Mouse (Mus musculus) embryonic facial prominence, embryonic 10.5 days (tissue): ENCODE results near the gene Krba1. TPM values are rescaled to one million over a fixed set of nuclear protein-coding genes. Genes with fewer than 3 reads are reported as not detected.

Experiments used
- DNase-seq: peaks from one replicate; pipeline ENCODE4 v3.0.0-alpha.2; 2017; ENCODE audit warnings: low spot score
- H3K27ac ChIP-seq: fragments of 300-500 bp; sonication (generic); replicated peaks from 2 replicates; pipeline ENCODE4 v1.5.1; 2016; ENCODE audit warnings: mild to moderate bottlenecking
- H3K27me3 ChIP-seq: fragments of 300-500 bp; sonication (generic); replicated peaks from 2 replicates; pipeline ENCODE4 v1.6.1; 2016; ENCODE audit warnings: low read depth, mild to moderate bottlenecking; ENCODE audit not compliant: poor library complexity, severe bottlenecking
- H3K36me3 ChIP-seq: fragments of 300-500 bp; sonication (generic); replicated peaks from 2 replicates; pipeline ENCODE4 v1.6.1; 2016; ENCODE audit warnings: mild to moderate bottlenecking, moderate library complexity
- H3K4me1 ChIP-seq: fragments of 300-500 bp; sonication (generic); 2 replicates; pipeline ENCODE4 v1.6.1; 2016
- H3K4me3 ChIP-seq: fragments of 300-500 bp; sonication (generic); 2 replicates; pipeline ENCODE4 v1.5.1; 2016; ENCODE audit warnings: mild to moderate bottlenecking, moderate library complexity
- H3K9me3 ChIP-seq: fragments of 300-500 bp; sonication (generic); 2 replicates; pipeline ENCODE4 v1.6.1; 2016; ENCODE audit warnings: mild to moderate bottlenecking
- WGBS: fragments of 180-500 bp; shearing (Covaris S2); methylation state at CpG from one replicate; pipeline ENCODE4 v1.1.7; 2016; 5-methylcytosine and 5-hydroxymethylcytosine counted together
- polyA plus RNA-seq: library from polyadenylated mRNA; unstranded; fragments of >200 nt; fragmentation: Nextera tagmentation; extraction: Ambion mirVana; gene quantifications from 2 replicates; pipeline ENCODE4 v1.2.1, GENCODE M21; 2016

Krba1 gene
- polyA plus RNA-seq, 1 experiment from 2014 or later = 25.4 TPM

DNA sequence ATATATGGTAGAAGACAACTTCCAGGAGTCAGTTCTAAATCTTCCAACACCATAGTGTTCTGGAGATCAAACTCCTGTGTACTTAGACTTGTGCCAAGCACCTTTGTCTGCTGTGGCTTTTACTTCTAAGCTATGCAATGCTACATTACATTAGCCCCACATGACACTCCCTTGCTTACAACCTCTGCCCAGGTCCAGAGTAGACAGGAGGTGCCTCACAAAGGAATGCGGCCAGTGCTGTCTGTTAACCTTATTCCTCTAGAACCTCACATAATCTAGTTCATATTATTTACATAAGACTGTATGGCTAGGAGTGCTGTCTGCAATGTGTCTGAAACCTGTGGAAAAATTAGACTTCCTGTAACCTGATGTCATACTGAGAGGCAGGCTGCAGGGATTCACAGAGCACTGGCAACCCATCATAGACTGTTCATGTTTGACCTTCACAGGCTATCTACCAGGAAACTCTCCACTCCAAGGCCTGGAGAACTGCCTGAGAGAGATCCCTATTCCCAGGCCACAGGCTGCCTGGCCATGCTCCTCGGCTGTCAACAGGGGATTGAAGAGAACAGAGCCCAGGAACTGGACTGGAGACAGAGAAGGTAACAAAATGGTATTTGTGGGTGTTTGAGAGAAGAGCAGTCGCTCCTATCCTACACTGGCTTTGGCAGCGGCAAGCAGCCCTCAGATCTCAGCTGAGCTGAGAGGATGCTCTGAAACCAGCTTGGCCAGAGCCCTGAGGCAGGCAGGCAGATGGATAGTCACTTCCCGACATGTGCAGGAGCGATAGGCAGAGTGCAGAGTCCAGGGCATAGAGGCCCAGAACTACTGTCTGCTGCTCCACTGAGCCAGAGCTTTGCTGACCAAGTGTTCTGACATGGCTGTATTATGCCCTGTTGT, 16.1 kb downstream of the Krba1 start:
- no peak overlapping the region for H3K27ac ChIP-seq
- H3K4me1 ChIP-seq = no peaks in the 10 kb centered on the region
- WGBS = 94% methylated on average over 6 of the region's 6 CpGs
- no peaks in the 10 kb centered on the region for H3K9me3 ChIP-seq
- DNase-seq = peak; percentile 3
- peaks cover 100% of the 10 kb centered on the region for H3K36me3 ChIP-seq
- H3K4me3 ChIP-seq = no peak overlapping the region
- no peaks in the 10 kb centered on the region for H3K27me3 ChIP-seq

DNA sequence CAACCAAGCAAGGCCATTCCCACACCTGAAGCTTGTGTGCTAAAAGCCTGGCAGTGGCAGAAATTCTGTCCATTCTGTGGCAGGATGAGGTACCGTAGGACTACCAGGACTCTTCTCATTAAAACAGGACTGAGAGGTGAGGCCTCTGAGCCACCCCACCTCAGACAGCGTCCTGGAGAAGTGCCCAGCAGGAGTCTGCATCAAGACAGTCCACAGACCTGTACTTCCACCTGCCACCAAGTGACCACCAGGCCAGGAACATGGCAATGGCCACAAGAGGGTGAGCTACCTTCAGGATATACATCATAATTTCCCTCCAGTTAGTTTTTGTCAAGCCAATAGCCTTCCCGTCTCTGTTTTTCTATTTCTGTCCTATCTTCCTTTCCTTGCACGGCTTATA, 16.8 kb downstream of the Krba1 start:
- Histone ChIP-seq H3K27me3 (no peaks in the 10 kb centered on the region), H3K4me1 (no peaks in the 10 kb centered on the region), H3K4me3 (no peak overlapping the region), H3K36me3 (peaks cover 100% of the 10 kb centered on the region), H3K27ac (no peak overlapping the region), H3K9me3 (no peaks in the 10 kb centered on the region)
- DNase-seq = peak; percentile 6
- 91% methylated on average over 4 of the region's 4 CpGs for WGBS

DNA sequence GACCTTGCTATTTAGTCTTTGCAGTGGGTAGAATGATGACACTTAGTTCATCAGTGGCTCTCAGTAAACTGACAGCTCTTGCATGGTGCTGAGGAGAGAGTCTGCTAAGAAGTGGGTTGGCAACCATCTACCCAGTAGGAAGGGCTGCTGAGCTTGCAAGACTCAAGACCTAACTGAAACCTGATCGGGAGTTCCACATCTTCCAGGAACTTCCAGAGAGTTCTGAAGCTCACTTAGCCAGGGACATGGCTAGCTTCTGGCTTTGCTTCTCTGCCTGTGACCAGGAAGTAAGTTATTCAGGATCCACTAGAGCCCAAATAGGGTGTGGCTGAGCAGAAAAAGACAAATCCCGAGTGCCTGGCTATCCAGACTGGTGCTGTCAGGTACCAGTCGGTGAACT, 17.3 kb downstream of the Krba1 start:
- peaks cover 100% of the 10 kb centered on the region for H3K36me3 ChIP-seq
- 92% methylated on average over 3 of the region's 3 CpGs for WGBS
- H3K27me3 ChIP-seq = no peaks in the 10 kb centered on the region
- no peaks in the 10 kb centered on the region for H3K4me1 ChIP-seq
- H3K9me3 ChIP-seq = no peaks in the 10 kb centered on the region
- H3K4me3 ChIP-seq = no peak overlapping the region
- no peak overlapping the region for H3K27ac ChIP-seq
- DNase-seq = no peak

DNA sequence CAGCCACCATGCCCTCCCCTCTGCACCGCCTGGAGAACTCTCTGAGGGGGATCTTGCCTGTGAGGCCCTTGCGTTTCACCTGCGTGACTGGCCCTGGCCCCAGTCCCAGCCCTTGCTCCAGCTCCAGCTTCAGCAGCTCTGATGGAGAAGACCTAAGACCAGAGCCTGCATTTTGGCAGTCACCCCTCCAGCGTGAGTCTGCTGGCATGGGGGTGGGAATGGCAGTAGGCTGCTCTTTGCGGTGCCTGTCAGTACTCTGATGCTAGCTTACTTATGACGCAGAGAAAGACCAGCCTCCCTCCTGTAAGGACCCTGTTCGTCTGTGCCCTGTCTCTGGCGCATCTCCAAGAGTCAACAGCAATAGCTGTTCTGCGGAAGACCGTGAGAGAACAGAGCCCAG, 17.7 kb downstream of the Krba1 start:
- 91% methylated on average over 10 of the region's 10 CpGs for WGBS
- H3K27me3 ChIP-seq = no peaks in the 10 kb centered on the region
- H3K9me3 ChIP-seq = no peaks in the 10 kb centered on the region
- peaks cover 100% of the 10 kb centered on the region for H3K36me3 ChIP-seq
- H3K4me1 ChIP-seq = no peaks in the 10 kb centered on the region
- H3K4me3 ChIP-seq = no peak overlapping the region
- no peak for DNase-seq
- H3K27ac ChIP-seq = no peak overlapping the region

DNA sequence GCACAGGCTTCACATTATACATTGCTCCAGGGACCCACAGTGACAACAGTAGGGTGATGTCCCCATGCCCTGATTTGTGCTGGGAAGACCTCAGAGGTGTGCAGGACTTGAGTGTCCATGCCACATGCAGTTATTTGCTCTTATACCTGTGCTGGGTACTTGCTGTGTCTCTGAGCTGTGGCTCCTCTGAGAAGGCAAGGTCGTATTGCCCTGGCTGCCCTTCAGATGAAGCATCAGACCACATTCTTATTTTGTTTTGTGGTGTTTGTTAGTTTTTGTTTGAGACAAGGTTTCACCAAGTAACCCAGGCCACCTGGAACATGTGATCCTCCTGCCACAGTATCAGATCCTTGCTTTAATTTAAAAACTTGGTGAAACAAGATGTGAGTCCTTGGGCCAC, 19.5 kb downstream of the Krba1 start:
- Histone ChIP-seq H3K27me3 (no peaks in the 10 kb centered on the region), H3K9me3 (no peaks in the 10 kb centered on the region), H3K4me1 (no peaks in the 10 kb centered on the region), H3K4me3 (no peak overlapping the region), H3K36me3 (peaks cover 91% of the 10 kb centered on the region), H3K27ac (no peak overlapping the region)
- 78% methylated on average over 1 of the region's 1 CpGs for WGBS
- DNase-seq = no peak

DNA sequence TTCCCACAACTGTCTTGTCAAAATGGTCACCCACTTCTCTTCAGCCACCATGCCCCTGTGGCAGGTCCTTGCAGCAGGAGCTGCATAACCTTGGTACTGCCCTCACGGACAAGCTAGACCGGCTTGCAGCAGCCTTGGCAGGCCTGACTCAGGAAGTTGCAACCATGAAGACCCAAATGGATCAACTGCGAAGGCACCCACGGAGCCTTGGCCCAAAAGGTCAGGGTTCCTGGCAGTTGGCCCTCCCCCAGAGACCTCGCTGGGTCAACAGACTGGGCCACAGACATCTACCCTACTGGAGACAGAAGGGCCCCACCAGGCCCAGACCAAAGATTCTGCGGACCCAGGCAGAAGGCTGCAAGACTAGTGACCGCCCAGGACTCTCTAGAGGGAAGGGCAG, 20.2 kb downstream of the Krba1 start:
- H3K36me3 ChIP-seq = peaks cover 83% of the 10 kb centered on the region
- no peak for DNase-seq
- WGBS = 95% methylated on average over 7 of the region's 7 CpGs
- H3K27me3 ChIP-seq = no peaks in the 10 kb centered on the region
- H3K27ac ChIP-seq = no peak overlapping the region
- peaks cover 4% of the 10 kb centered on the region for H3K4me1 ChIP-seq
- H3K9me3 ChIP-seq = no peaks in the 10 kb centered on the region
- no peak overlapping the region for H3K4me3 ChIP-seq

DNA sequence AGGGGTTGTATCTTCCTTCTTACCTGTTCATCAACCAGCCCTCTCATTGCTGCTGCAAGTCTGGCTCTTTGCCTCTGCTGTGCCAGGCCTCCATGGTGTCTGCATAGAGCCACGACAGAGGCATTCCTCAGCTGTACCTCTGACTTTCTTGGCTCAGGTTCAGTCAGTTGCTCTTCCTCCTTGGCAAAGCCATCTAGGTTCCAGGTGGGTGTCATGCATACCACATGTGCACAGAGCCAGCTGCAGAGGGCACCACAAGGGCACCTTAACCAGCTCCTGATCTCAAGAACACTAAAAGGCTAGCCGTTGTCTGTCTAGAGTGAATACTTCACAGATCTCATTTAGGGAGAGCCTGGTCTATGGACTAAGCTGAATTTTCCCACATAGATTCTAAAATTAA, 21.1 kb downstream of the Krba1 start:
- no peak overlapping the region for H3K27ac ChIP-seq
- no peak for DNase-seq
- H3K4me3 ChIP-seq = no peak overlapping the region
- WGBS = 86% methylated on average over 2 of the region's 2 CpGs
- H3K9me3 ChIP-seq = no peaks in the 10 kb centered on the region
- no peaks in the 10 kb centered on the region for H3K27me3 ChIP-seq
- peaks cover 75% of the 10 kb centered on the region for H3K36me3 ChIP-seq
- H3K4me1 ChIP-seq = peaks cover 11% of the 10 kb centered on the region

DNA sequence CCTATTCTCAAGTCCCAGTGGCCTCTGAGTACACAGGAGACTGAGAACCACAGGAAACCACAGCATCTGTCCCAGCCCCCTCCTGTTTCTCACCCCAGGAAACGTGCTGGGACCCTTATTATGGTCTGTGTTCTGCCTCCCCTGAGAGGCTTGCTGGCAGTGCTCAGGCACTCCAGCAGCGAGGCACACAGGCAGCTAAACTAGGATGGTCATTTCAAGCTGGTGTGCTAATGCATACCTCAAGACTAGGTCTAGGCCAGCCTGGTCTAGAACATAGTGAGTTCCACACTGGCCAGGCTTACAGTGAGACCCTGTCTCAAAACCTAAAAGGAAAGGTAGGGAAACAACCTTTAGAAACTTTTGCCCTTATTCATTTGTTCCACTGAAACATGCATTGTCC, 25.3 kb downstream of the Krba1 start:
- no peaks in the 10 kb centered on the region for H3K9me3 ChIP-seq
- peak overlapping the region; percentile 19; the same call in 1 of the 2 replicates for H3K27ac ChIP-seq
- no peaks in the 10 kb centered on the region for H3K27me3 ChIP-seq
- H3K4me1 ChIP-seq = peaks cover 20% of the 10 kb centered on the region
- H3K4me3 ChIP-seq = no peak overlapping the region
- WGBS = 21% methylated on average over 2 of the region's 2 CpGs
- peaks cover 33% of the 10 kb centered on the region for H3K36me3 ChIP-seq
- no peak for DNase-seq

DNA sequence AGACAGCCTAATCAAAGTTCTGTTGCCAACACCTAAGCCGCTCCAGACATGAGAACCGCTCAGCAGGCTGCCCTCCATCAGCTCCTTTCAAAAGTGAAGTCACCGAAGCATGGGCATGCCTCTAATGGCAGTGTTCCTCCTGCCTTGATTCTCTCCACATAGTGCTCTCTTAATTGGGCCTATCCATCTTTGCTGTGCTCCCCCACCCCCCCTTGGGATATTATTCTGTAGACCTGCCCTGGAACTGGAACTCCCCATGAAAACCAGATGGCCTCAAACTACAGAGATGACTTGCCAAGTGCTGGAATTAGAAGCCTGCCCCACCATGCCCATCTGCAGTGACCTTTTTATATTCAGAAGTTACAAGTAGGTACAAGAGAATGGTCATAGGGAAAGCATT, 27.9 kb downstream of the Krba1 start:
- H3K36me3 ChIP-seq = peaks cover 6% of the 10 kb centered on the region; the same call in 1 of the 2 replicates
- peaks cover 20% of the 10 kb centered on the region for H3K4me1 ChIP-seq
- no peak overlapping the region for H3K4me3 ChIP-seq
- WGBS = 84% methylated on average over 3 of the region's 3 CpGs
- no peaks in the 10 kb centered on the region for H3K9me3 ChIP-seq
- no peak overlapping the region for H3K27ac ChIP-seq
- no peak for DNase-seq
- no peaks in the 10 kb centered on the region for H3K27me3 ChIP-seq

DNA sequence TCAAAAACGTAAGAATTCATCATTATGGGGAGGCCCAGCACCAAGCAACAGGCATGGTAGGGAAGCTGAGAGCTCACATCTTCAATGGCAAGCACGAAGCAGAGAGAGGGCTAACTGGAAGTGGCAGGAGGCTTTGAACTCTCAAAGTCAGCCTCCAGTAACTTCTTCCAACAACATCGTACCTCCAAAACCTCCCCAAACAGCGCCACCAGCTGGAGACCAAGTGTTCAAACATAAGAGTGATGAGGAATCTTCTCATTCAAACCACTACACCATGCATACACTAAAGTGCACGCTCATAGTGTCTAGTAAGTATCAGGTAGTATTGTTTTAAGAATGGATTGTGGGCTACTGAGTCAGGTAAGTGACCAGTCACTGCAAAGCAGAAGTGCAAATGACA, 28.7 kb downstream of the Krba1 start:
- Histone ChIP-seq H3K9me3 (no peaks in the 10 kb centered on the region), H3K27me3 (no peaks in the 10 kb centered on the region), H3K36me3 (no peaks in the 10 kb centered on the region), H3K4me1 (peaks cover 20% of the 10 kb centered on the region), H3K27ac (no peak overlapping the region), H3K4me3 (no peak overlapping the region)
- no peak for DNase-seq
- 66% methylated on average over 5 of the region's 5 CpGs for WGBS

DNA sequence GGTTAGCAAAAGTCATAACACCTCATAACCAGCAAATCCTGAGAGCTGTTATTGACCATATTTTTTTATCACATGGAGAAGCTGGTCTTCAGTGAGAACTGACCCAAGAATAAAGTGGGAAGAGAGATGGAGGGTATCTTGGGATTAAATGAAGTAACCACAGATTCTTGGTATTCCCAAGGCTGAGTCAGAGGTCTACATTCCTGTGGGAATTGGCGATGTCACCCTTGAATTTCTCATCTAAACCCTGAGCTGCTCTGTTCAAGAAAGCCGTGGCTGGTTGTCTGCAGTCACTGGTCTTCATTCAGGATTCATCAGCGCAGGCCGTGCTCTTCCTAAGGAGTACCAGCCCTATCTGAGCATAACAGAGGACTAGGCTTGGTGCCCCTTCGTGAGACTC, 31.6 kb downstream of the Krba1 start:
- Histone ChIP-seq H3K27me3 (no peaks in the 10 kb centered on the region), H3K27ac (no peak overlapping the region), H3K9me3 (no peaks in the 10 kb centered on the region), H3K36me3 (no peaks in the 10 kb centered on the region), H3K4me3 (no peak overlapping the region), H3K4me1 (peaks cover 9% of the 10 kb centered on the region)
- WGBS = 79% methylated on average over 5 of the region's 5 CpGs
- DNase-seq = no peak

DNA sequence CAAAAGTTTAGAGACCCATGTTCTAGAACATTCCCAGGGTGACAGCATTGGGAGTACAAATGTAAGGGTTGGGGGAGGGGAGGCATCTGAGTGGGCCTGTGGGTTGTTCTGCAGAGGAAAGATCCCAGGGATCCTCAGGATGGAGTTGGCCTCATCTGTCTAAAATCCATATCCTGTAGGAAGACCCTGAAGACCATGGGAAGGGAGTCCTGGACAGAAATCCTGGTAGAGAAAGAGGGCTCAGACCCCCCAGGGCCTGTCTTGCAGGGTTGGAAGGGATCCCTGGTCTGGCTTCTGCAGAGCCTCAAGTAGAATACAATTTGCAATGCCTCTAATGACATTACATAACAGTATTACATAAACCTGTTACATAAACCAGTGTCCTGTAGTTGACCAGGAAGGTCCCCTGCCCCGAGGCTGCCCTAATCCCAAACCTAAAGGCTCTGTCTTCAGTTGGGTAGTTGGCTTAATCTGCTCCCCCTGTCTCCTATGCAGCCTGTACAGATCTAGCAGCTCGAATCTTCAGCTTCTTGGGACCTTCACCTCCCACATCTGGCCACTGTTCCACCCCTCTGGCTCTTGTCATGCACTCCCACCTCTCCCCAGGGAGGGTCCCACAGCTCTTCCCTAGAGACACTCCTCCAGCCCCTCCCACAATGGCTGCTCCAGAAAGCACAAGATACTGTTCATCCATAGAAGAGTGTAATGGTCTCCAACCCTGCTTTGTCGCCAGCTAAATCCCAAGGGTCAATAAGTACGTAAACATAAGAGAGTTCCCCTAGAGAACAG, 33.6 kb downstream of the Krba1 start:
- no peak for DNase-seq
- H3K36me3 ChIP-seq = no peaks in the 10 kb centered on the region
- H3K9me3 ChIP-seq = no peaks in the 10 kb centered on the region
- no peak overlapping the region for H3K4me3 ChIP-seq
- H3K27ac ChIP-seq = no peak overlapping the region; the same call in 1 of the 2 replicates
- H3K4me1 ChIP-seq = peaks cover 14% of the 10 kb centered on the region
- no peaks in the 10 kb centered on the region for H3K27me3 ChIP-seq
- WGBS = 71% methylated on average over 4 of the region's 4 CpGs

DNA sequence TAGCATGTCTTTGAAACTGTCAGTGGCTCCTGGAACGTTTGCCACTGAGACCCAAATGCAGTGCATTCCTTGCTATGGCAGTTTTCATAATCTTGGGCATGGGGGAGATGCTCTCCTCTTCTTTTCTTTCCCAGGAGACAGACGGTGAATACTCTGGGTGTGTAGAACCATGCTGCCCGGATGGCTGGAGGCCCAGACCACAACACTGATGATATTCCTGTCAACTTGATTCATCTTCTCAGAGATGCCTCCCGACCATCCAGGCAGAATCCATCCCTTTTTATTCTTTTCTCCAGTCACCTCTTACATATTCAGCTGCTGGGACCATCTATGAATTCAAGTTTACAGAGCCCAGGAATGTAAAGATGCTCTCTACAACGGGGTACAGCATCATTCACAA, 35.4 kb downstream of the Krba1 start:
- no peak for DNase-seq
- H3K27ac ChIP-seq = no peak overlapping the region
- H3K9me3 ChIP-seq = no peaks in the 10 kb centered on the region
- WGBS = 80% methylated on average over 5 of the region's 5 CpGs
- peaks cover 21% of the 10 kb centered on the region for H3K4me1 ChIP-seq
- H3K4me3 ChIP-seq = no peak overlapping the region
- no peaks in the 10 kb centered on the region for H3K36me3 ChIP-seq
- peaks cover 3% of the 10 kb centered on the region for H3K27me3 ChIP-seq
